Mouse (Mus musculus): Measurements from ENCODE around the gene Fgfbp3. TPM values are rescaled to one million over a fixed set of nuclear protein-coding genes. Genes with fewer than 3 reads are reported as not detected.

The Fgfbp3 gene
- polyA plus RNA-seq, 1 experiment = not detected

DNA sequence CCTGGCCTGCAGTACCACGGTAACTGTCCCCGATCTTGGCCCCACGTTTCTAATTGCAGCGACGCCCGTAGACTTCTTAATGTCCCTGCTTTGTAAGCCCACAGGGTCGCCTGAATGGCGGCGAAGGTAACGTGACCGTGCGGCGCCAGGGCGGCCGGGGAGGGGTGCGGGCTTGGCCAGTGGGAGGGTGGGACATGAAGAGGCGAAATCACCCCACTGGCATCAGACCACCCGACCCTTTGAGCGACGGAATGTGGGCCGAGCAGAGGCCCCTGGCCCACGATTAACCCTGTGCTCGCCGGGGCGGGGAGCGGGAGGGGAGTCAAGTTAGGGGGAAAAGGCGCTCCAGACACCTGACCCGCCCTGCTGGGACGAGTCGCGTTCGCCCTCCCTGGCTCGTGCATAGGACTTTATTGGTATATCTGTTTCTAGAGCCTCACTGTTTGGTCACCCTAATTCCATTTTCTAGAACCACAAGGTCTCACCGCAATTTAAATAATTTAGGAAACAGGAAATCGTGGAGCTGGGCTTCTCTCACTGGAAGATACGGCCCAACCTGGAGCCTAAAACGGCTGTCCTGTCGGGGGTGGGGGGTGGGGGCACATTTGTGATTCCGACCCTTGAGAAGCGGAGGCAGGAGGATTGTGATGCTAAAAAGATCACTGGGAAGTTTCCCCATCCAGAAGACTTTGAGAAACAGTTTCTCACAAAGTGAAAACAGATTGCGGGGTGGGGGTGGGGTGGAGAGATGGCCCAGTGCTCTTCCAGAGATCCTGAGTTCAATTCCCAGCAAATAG, 15.0 kb downstream of the Fgfbp3 start:
- Histone ChIP-seq H3K27ac (ENCODE audit: control insufficient read depth, insufficient read depth, low read depth, low read length, poor library complexity) (no peak overlapping the region), H3K4me3 (replicated peaks; ENCODE audit: control insufficient read depth, low read depth, low read length) (peak overlapping the region; percentile 55), H3K4me1 (ENCODE audit: control insufficient read depth, insufficient read depth, low read length) (no peaks in the 10 kb centered on the region)
- TF ChIP-seq CTCF (IDR thresholded peaks at IDR 0.05; ENCODE audit: control insufficient read depth, insufficient read depth, low read length) = no peak
- no peak for TF ChIP-seq POLR2A (IDR thresholded peaks at IDR 0.05; ENCODE audit: borderline replicate concordance, control insufficient read depth, low read depth, low read length)
- 4% methylated on average over 41 of the region's 41 CpGs for WGBS

DNA sequence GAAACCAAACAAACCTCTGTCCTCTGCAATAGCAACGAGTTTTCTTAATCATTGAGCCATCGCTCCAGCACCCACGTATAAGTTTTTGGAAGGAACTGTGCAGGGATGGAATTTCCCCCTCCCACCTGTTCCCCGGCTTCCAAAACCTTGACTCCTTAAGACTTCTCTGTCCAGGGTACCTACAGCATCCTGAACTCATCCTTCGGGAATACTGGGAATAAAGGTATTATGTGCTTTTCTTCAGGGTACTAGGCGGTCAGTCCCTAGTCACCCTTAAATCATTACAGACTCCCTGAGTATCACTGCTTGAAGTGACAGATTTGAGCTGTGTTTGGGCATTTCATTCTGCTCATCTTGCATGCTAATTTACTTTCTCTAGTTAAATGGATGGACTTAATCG, 16.0 kb downstream of the Fgfbp3 start:
- H3K4me1 ChIP-seq (ENCODE audit: control insufficient read depth, insufficient read depth, low read length) = no peaks in the 10 kb centered on the region
- H3K4me3 ChIP-seq (replicated peaks; ENCODE audit: control insufficient read depth, low read depth, low read length) = no peak overlapping the region
- TF ChIP-seq CTCF (IDR thresholded peaks at IDR 0.05; ENCODE audit: control insufficient read depth, insufficient read depth, low read length) = no peak
- no peak for TF ChIP-seq POLR2A (IDR thresholded peaks at IDR 0.05; ENCODE audit: borderline replicate concordance, control insufficient read depth, low read depth, low read length)
- no peak overlapping the region for H3K27ac ChIP-seq (ENCODE audit: control insufficient read depth, insufficient read depth, low read depth, low read length, poor library complexity)
- WGBS = 57% methylated on average over 7 of the region's 7 CpGs

GRCm38 (mm10) chr19:36897778-36898177, 21.6 kb downstream of the Fgfbp3 start:
- H3K4me1 ChIP-seq (ENCODE audit: control insufficient read depth, insufficient read depth, low read length) = no peaks in the 10 kb centered on the region
- no peak overlapping the region for H3K27ac ChIP-seq (ENCODE audit: control insufficient read depth, insufficient read depth, low read depth, low read length, poor library complexity)
- no peak overlapping the region for H3K4me3 ChIP-seq (replicated peaks; ENCODE audit: control insufficient read depth, low read depth, low read length)
- 69% methylated on average over 9 of the region's 9 CpGs for WGBS
- TF ChIP-seq CTCF (IDR thresholded peaks at IDR 0.05; ENCODE audit: control insufficient read depth, insufficient read depth, low read length) (peak; percentile 51; the same call in 1 of the 2 replicates), POLR2A (IDR thresholded peaks at IDR 0.05; ENCODE audit: borderline replicate concordance, control insufficient read depth, low read depth, low read length) (no peak)

GRCm38 (mm10) chr19:36896791-36897569, 22.4 kb downstream of the Fgfbp3 start:
- no peak overlapping the region for H3K27ac ChIP-seq (ENCODE audit: control insufficient read depth, insufficient read depth, low read depth, low read length, poor library complexity)
- TF ChIP-seq POLR2A (IDR thresholded peaks at IDR 0.05; ENCODE audit: borderline replicate concordance, control insufficient read depth, low read depth, low read length) (no peak), CTCF (IDR thresholded peaks at IDR 0.05; ENCODE audit: control insufficient read depth, insufficient read depth, low read length) (no peak)
- H3K4me3 ChIP-seq (replicated peaks; ENCODE audit: control insufficient read depth, low read depth, low read length) = no peak overlapping the region
- H3K4me1 ChIP-seq (ENCODE audit: control insufficient read depth, insufficient read depth, low read length) = no peaks in the 10 kb centered on the region
- 72% methylated on average over 10 of the region's 10 CpGs for WGBS

DNA sequence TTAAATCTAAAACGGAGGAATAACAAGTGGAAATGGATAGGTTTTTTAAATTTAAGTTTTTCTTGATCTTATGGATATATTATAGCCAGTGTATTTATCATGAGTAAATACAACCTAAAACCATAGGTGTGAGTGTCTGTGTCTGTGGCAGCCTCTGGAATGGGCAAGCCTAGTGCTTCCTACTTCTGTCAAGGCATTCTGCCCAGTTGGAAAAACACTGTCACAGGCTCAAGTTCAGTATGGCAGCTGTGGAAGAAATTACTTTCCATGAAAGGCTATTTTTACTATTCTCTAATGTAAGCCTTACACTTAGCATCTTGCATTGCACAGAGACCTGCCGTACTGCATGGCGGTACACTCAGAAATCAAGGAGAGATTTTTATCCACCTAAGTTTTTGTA, 27.7 kb downstream of the Fgfbp3 start:
- Histone ChIP-seq H3K4me1 (ENCODE audit: control insufficient read depth, insufficient read depth, low read length) (no peaks in the 10 kb centered on the region), H3K27ac (ENCODE audit: control insufficient read depth, insufficient read depth, low read depth, low read length, poor library complexity) (no peak overlapping the region), H3K4me3 (replicated peaks; ENCODE audit: control insufficient read depth, low read depth, low read length) (no peak overlapping the region)
- no peak for TF ChIP-seq POLR2A (IDR thresholded peaks at IDR 0.05; ENCODE audit: borderline replicate concordance, control insufficient read depth, low read depth, low read length)
- no peak for TF ChIP-seq CTCF (IDR thresholded peaks at IDR 0.05; ENCODE audit: control insufficient read depth, insufficient read depth, low read length)
- 93% methylated on average over 3 of the region's 3 CpGs for WGBS

DNA sequence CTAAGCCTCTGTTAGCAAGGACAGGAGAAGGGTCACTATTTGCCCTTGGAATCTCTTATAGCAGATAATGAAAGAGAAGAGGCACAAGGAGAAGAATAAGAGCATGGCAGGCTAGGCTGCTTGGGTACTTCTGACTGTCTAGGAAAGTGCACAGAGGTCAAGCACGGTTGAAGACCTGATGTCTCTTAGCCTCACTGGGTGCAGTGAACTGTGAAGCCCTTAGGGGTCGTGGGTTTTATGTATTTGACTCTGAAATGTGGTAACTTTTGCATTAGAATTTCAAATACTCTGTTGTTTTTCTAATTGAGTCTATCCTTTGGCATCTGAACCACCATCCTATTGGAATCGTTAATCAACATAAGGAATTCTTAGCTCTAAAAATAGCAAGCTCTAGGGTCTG, 31.7 kb downstream of the Fgfbp3 start:
- H3K27ac ChIP-seq (ENCODE audit: control insufficient read depth, insufficient read depth, low read depth, low read length, poor library complexity) = no peak overlapping the region
- no peak overlapping the region for H3K4me3 ChIP-seq (replicated peaks; ENCODE audit: control insufficient read depth, low read depth, low read length)
- TF ChIP-seq POLR2A (IDR thresholded peaks at IDR 0.05; ENCODE audit: borderline replicate concordance, control insufficient read depth, low read depth, low read length) = no peak
- no peak for TF ChIP-seq CTCF (IDR thresholded peaks at IDR 0.05; ENCODE audit: control insufficient read depth, insufficient read depth, low read length)
- 79% methylated on average over 3 of the region's 3 CpGs for WGBS
- H3K4me1 ChIP-seq (ENCODE audit: control insufficient read depth, insufficient read depth, low read length) = no peaks in the 10 kb centered on the region

GRCm38 (mm10) chr19:36886316-36886715, 33.1 kb downstream of the Fgfbp3 start:
- H3K4me3 ChIP-seq (replicated peaks; ENCODE audit: control insufficient read depth, low read depth, low read length) = no peak overlapping the region

DNA sequence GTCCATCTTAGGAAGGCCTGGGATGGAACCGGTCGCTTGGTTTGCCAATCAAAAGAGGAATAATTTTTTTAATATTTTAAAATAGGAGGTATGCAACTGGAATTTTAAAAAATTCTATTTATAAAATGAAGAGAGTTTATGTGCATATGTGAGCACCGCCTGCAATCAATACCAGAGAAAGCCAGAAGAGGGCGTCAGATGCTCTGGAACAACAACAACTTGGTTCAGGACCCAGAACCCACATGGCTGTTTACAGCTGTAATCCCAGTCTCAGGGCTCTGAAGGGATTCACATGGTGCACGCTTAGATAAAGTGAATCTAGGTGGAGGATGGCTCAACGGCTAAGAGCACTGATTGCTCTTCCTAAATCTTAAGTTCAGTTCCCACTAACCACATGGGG, 36.3 kb downstream of the Fgfbp3 start:
- WGBS = 84% methylated on average over 6 of the region's 6 CpGs
- H3K4me3 ChIP-seq (replicated peaks; ENCODE audit: control insufficient read depth, low read depth, low read length) = no peak overlapping the region
- no peak for TF ChIP-seq POLR2A (IDR thresholded peaks at IDR 0.05; ENCODE audit: borderline replicate concordance, control insufficient read depth, low read depth, low read length)
- TF ChIP-seq CTCF (IDR thresholded peaks at IDR 0.05; ENCODE audit: control insufficient read depth, insufficient read depth, low read length) = no peak
- no peaks in the 10 kb centered on the region for H3K4me1 ChIP-seq (ENCODE audit: control insufficient read depth, insufficient read depth, low read length)
- H3K27ac ChIP-seq (ENCODE audit: control insufficient read depth, insufficient read depth, low read depth, low read length, poor library complexity) = no peak overlapping the region

More at GRCm38 (mm10) chr19:36886316-36886715, 33.1 kb downstream of the Fgfbp3 start:
- no peak overlapping the region for H3K27ac ChIP-seq (ENCODE audit: control insufficient read depth, insufficient read depth, low read depth, low read length, poor library complexity)
- no peak for TF ChIP-seq POLR2A (IDR thresholded peaks at IDR 0.05; ENCODE audit: borderline replicate concordance, control insufficient read depth, low read depth, low read length)
- no peak for TF ChIP-seq CTCF (IDR thresholded peaks at IDR 0.05; ENCODE audit: control insufficient read depth, insufficient read depth, low read length)
- WGBS = 85% methylated on average over 2 of the region's 2 CpGs
- no peaks in the 10 kb centered on the region for H3K4me1 ChIP-seq (ENCODE audit: control insufficient read depth, insufficient read depth, low read length)
